Mouse (Mus musculus): ENCODE data around the gene Abcc4. TPM values are rescaled to one million over a fixed set of nuclear protein-coding genes. Genes with fewer than 3 reads are reported as not detected.
A peak's percentile ranks its signal among the peaks of the same experiment; 100 is the strongest.

The Abcc4 gene
- polyA plus RNA-seq, 1 experiment from 2014 or later = 5.2 TPM

GRCm38 (mm10) chr14:118506591-118507146 is 199.3 kb downstream of the Abcc4 start:
- ATAC-seq (ENCODE audit: insufficient read depth, low FRiP score) = peak; percentile 79
- no peaks in the 10 kb centered on the region for H3K36me3 ChIP-seq (ENCODE audit: control insufficient read depth, insufficient read depth, low read length)
- H3K9ac ChIP-seq (ENCODE audit: low read length) = peak overlapping the region; percentile 23; the same call in 1 of the 2 replicates
- H3K4me3 ChIP-seq (replicated peaks; ENCODE audit: low read length) = peak overlapping the region; percentile 17; the same call in 1 of the 2 replicates
- H3K9me3 ChIP-seq (replicated peaks; ENCODE audit: control insufficient read depth, low read length) = no peaks in the 10 kb centered on the region
- H3K4me1 ChIP-seq (ENCODE audit: control insufficient read depth, insufficient read depth, low read length) = peaks cover 10% of the 10 kb centered on the region
- peak overlapping the region; percentile 28; the same call in 1 of the 2 replicates for H3K4me2 ChIP-seq (ENCODE audit: low read depth, low read length)
- H3K27ac ChIP-seq (ENCODE audit: low read length) = peak overlapping the region; percentile 41; the same call in 1 of the 2 replicates
- H3K27me3 ChIP-seq (ENCODE audit: control insufficient read depth, insufficient read depth, low read length) = no peaks in the 10 kb centered on the region
- 27% methylated on average over 14 of the region's 14 CpGs for WGBS

GRCm38 (mm10) chr14:118496767-118497166 is 209.3 kb downstream of the Abcc4 start:
- Histone ChIP-seq H3K27ac (ENCODE audit: low read length) (no peak overlapping the region), H3K4me3 (replicated peaks; ENCODE audit: low read length) (no peak overlapping the region), H3K9ac (ENCODE audit: low read length) (no peak overlapping the region), H3K27me3 (ENCODE audit: control insufficient read depth, insufficient read depth, low read length) (no peaks in the 10 kb centered on the region), H3K4me1 (ENCODE audit: control insufficient read depth, insufficient read depth, low read length) (no peaks in the 10 kb centered on the region), H3K36me3 (ENCODE audit: control insufficient read depth, insufficient read depth, low read length) (no peaks in the 10 kb centered on the region), H3K9me3 (replicated peaks; ENCODE audit: control insufficient read depth, low read length) (no peaks in the 10 kb centered on the region), H3K4me2 (ENCODE audit: low read depth, low read length) (no peak overlapping the region)
- ATAC-seq (ENCODE audit: insufficient read depth, low FRiP score) = no peak
- 56% methylated on average over 2 of the region's 2 CpGs for WGBS

DNA sequence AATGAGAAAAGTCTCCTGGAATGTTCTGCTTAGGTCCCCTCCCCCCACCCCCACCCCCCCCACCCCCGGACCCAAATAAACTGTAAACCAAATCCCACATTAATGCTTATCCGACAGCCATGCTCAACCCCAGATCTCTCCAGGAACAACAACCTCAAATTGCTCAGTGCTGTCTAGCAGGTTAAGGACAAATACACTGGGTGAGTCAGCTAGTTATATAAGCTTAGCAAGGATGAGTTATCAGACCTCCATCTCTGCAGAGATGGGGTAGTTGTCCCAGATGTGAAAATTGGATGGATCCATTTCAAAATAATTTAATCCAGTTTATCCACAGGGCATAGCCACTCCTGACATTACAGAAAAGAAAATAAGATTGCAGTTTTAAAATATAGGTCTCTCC is 210.6 kb downstream of the Abcc4 start:
- Histone ChIP-seq H3K9me3 (replicated peaks; ENCODE audit: control insufficient read depth, low read length) (no peaks in the 10 kb centered on the region), H3K4me3 (replicated peaks; ENCODE audit: low read length) (no peak overlapping the region), H3K4me1 (ENCODE audit: control insufficient read depth, insufficient read depth, low read length) (no peaks in the 10 kb centered on the region), H3K4me2 (ENCODE audit: low read depth, low read length) (no peak overlapping the region), H3K27ac (ENCODE audit: low read length) (no peak overlapping the region), H3K36me3 (ENCODE audit: control insufficient read depth, insufficient read depth, low read length) (no peaks in the 10 kb centered on the region), H3K27me3 (ENCODE audit: control insufficient read depth, insufficient read depth, low read length) (no peaks in the 10 kb centered on the region), H3K9ac (ENCODE audit: low read length) (no peak overlapping the region)
- ATAC-seq (ENCODE audit: insufficient read depth, low FRiP score) = no peak
- WGBS = 60% methylated on average over 2 of the region's 2 CpGs

- ATAC-seq (ENCODE audit: insufficient read depth, low FRiP score) = no peak
- no peaks in the 10 kb centered on the region for H3K27me3 ChIP-seq (ENCODE audit: control insufficient read depth, insufficient read depth, low read length)
- no peaks in the 10 kb centered on the region for H3K36me3 ChIP-seq (ENCODE audit: control insufficient read depth, insufficient read depth, low read length)
- no peak overlapping the region for H3K4me3 ChIP-seq (replicated peaks; ENCODE audit: low read length)
- no peaks in the 10 kb centered on the region for H3K9me3 ChIP-seq (replicated peaks; ENCODE audit: control insufficient read depth, low read length)
- H3K27ac ChIP-seq (ENCODE audit: low read length) = no peak overlapping the region
- 79% methylated on average over 6 of the region's 6 CpGs for WGBS
- H3K9ac ChIP-seq (ENCODE audit: low read length) = no peak overlapping the region
- H3K4me1 ChIP-seq (ENCODE audit: control insufficient read depth, insufficient read depth, low read length) = no peaks in the 10 kb centered on the region
- H3K4me2 ChIP-seq (ENCODE audit: low read depth, low read length) = no peak overlapping the region
Observed at GRCm38 (mm10) chr14:118491708-118492107, 214.3 kb downstream of the Abcc4 start.

- WGBS = 47% methylated on average over 13 of the region's 13 CpGs
- Histone ChIP-seq H3K27ac (ENCODE audit: low read length) (no peak overlapping the region), H3K4me1 (ENCODE audit: control insufficient read depth, insufficient read depth, low read length) (no peaks in the 10 kb centered on the region), H3K9ac (ENCODE audit: low read length) (no peak overlapping the region), H3K27me3 (ENCODE audit: control insufficient read depth, insufficient read depth, low read length) (no peaks in the 10 kb centered on the region), H3K4me2 (ENCODE audit: low read depth, low read length) (no peak overlapping the region), H3K4me3 (replicated peaks; ENCODE audit: low read length) (no peak overlapping the region), H3K36me3 (ENCODE audit: control insufficient read depth, insufficient read depth, low read length) (no peaks in the 10 kb centered on the region), H3K9me3 (replicated peaks; ENCODE audit: control insufficient read depth, low read length) (no peaks in the 10 kb centered on the region)
- no peak for ATAC-seq (ENCODE audit: insufficient read depth, low FRiP score)
Observed at GRCm38 (mm10) chr14:118491300-118491699, 214.7 kb downstream of the Abcc4 start.

DNA sequence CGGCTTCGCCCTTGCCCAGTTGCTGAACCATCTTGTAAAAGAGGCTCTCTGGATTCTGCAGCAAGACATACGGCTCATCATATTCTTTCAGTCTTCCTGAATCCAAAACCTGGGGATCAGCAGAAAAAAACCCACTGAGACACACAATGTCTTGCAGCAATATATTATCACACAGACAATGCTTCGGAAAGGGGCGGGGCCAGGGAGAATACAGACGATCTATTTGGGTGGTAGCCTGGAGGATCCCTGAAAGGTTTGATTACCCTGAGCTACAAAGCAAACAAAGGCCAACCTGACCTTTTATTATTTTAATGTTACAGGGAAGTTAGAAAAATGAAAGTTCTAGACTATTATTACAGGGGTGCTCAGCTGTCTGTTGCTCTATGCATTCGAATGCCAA is 215.5 kb downstream of the Abcc4 start:
- WGBS = 76% methylated on average over 7 of the region's 7 CpGs
- Histone ChIP-seq H3K9me3 (replicated peaks; ENCODE audit: control insufficient read depth, low read length) (no peaks in the 10 kb centered on the region), H3K4me3 (replicated peaks; ENCODE audit: low read length) (no peak overlapping the region), H3K36me3 (ENCODE audit: control insufficient read depth, insufficient read depth, low read length) (no peaks in the 10 kb centered on the region), H3K27me3 (ENCODE audit: control insufficient read depth, insufficient read depth, low read length) (no peaks in the 10 kb centered on the region), H3K9ac (ENCODE audit: low read length) (no peak overlapping the region), H3K27ac (ENCODE audit: low read length) (no peak overlapping the region), H3K4me1 (ENCODE audit: control insufficient read depth, insufficient read depth, low read length) (no peaks in the 10 kb centered on the region), H3K4me2 (ENCODE audit: low read depth, low read length) (no peak overlapping the region)
- ATAC-seq (ENCODE audit: insufficient read depth, low FRiP score) = no peak

GRCm38 (mm10) chr14:118486349-118486748 is 219.7 kb downstream of the Abcc4 start:
- Histone ChIP-seq H3K9ac (ENCODE audit: low read length) (no peak overlapping the region), H3K36me3 (ENCODE audit: control insufficient read depth, insufficient read depth, low read length) (no peaks in the 10 kb centered on the region), H3K4me1 (ENCODE audit: control insufficient read depth, insufficient read depth, low read length) (no peaks in the 10 kb centered on the region), H3K4me3 (replicated peaks; ENCODE audit: low read length) (no peak overlapping the region), H3K4me2 (ENCODE audit: low read depth, low read length) (no peak overlapping the region), H3K27me3 (ENCODE audit: control insufficient read depth, insufficient read depth, low read length) (no peaks in the 10 kb centered on the region), H3K9me3 (replicated peaks; ENCODE audit: control insufficient read depth, low read length) (no peaks in the 10 kb centered on the region), H3K27ac (ENCODE audit: low read length) (no peak overlapping the region)
- no peak for ATAC-seq (ENCODE audit: insufficient read depth, low FRiP score)
- WGBS = 89% methylated on average over 11 of the region's 11 CpGs

GRCm38 (mm10) chr14:118485646-118486045 is 220.4 kb downstream of the Abcc4 start:
- Histone ChIP-seq H3K9me3 (replicated peaks; ENCODE audit: control insufficient read depth, low read length) (no peaks in the 10 kb centered on the region), H3K27me3 (ENCODE audit: control insufficient read depth, insufficient read depth, low read length) (no peaks in the 10 kb centered on the region), H3K4me3 (replicated peaks; ENCODE audit: low read length) (no peak overlapping the region), H3K4me1 (ENCODE audit: control insufficient read depth, insufficient read depth, low read length) (no peaks in the 10 kb centered on the region), H3K36me3 (ENCODE audit: control insufficient read depth, insufficient read depth, low read length) (no peaks in the 10 kb centered on the region), H3K27ac (ENCODE audit: low read length) (no peak overlapping the region), H3K9ac (ENCODE audit: low read length) (no peak overlapping the region), H3K4me2 (ENCODE audit: low read depth, low read length) (no peak overlapping the region)
- WGBS = 92% methylated on average over 6 of the region's 6 CpGs
- ATAC-seq (ENCODE audit: insufficient read depth, low FRiP score) = no peak

DNA sequence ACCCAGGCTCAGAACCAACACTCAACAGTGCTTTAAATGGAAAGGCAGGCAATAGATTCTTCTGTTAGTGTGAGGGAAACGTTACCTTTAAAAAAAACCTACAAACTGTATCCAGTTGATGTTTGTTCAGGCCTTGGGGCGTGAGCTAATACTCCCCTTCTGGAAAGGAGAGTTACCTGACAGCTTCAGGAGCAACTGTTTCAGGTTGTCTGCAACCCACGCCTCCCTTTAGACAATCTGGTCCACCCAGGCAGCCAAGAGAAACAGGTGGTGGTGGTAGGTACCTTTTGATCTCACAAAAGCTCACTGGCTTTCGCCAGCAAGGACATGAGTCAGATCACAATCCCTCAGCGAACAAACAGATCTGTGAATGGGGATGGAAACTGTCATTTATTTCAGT is 223.7 kb downstream of the Abcc4 start:
- no peak overlapping the region for H3K4me2 ChIP-seq (ENCODE audit: low read depth, low read length)
- H3K27ac ChIP-seq (ENCODE audit: low read length) = peak overlapping the region; percentile 66
- H3K9ac ChIP-seq (ENCODE audit: low read length) = no peak overlapping the region
- WGBS = 68% methylated on average over 5 of the region's 5 CpGs
- no peaks in the 10 kb centered on the region for H3K27me3 ChIP-seq (ENCODE audit: control insufficient read depth, insufficient read depth, low read length)
- no peak overlapping the region for H3K4me3 ChIP-seq (replicated peaks; ENCODE audit: low read length)
- no peaks in the 10 kb centered on the region for H3K4me1 ChIP-seq (ENCODE audit: control insufficient read depth, insufficient read depth, low read length)
- no peaks in the 10 kb centered on the region for H3K36me3 ChIP-seq (ENCODE audit: control insufficient read depth, insufficient read depth, low read length)
- H3K9me3 ChIP-seq (replicated peaks; ENCODE audit: control insufficient read depth, low read length) = no peaks in the 10 kb centered on the region
- peak; percentile 44; the same call in 1 of the 2 replicates for ATAC-seq (ENCODE audit: insufficient read depth, low FRiP score)
